Mouse (Mus musculus) frontal cortex, postnatal 36 days (tissue): ENCODE measurements around the gene Hoxd12.

Source experiments
- DNase-seq, 2 experiments: peaks; one replicate each; pipeline ENCODE4 v3.0.0; 2022; ENCODE audit warnings: low spot score in 2 of 2

The Hoxd12 gene

DNA sequence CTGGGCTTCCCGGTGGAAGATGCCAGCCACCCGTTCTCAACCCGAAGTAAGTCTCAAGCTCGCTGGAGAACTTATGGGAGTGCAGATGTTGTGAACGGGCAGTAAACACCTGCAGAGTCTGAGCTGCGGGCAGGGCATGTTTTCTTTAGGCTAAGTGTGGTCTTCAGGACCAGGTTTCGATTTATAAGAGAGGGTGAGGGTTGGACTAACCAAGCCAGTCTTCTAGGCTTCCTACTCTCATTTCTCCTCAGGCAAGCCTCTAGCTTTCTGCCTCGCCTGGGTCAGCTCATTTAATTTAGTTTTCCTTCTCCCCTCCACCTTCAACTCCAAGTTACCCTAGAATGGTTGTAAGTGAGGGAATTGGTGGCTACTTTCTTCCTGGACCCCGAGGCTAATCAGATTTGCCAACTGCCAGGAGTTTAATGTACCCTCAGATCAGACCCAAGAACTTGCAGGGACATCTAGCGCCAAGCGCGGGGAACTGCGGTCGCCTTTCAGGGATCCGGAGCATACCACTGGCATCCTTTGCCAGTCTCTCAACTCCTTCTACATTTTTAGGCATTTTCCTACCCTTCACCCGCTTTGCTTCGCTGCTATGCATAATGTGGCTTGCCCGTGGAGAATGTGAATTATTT lies 11.4 kb upstream of the Hoxd12 start:
- DNase-seq, result peak in 1 of 2 experiments; percentile 69

DNA sequence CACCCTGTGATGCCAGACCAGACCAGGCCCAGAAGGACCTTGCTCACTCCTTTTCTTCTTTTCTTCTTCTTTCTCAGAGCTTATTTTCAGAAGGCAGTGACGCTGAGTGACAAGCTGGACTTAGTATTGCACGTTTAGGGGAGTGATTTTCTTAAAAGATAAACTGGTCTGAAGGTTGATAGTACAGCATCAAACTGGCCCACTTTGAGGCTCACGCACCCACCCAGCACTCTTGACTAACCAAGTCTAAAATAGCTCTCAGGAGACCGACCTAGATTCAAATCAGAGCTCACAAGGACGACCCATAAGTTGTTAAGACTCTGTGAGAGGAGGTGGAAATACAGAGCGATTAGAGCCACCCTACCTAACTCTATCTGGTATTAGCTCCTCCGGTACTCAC lies 8.4 kb upstream of the Hoxd12 start:
- no peak for DNase-seq

DNA sequence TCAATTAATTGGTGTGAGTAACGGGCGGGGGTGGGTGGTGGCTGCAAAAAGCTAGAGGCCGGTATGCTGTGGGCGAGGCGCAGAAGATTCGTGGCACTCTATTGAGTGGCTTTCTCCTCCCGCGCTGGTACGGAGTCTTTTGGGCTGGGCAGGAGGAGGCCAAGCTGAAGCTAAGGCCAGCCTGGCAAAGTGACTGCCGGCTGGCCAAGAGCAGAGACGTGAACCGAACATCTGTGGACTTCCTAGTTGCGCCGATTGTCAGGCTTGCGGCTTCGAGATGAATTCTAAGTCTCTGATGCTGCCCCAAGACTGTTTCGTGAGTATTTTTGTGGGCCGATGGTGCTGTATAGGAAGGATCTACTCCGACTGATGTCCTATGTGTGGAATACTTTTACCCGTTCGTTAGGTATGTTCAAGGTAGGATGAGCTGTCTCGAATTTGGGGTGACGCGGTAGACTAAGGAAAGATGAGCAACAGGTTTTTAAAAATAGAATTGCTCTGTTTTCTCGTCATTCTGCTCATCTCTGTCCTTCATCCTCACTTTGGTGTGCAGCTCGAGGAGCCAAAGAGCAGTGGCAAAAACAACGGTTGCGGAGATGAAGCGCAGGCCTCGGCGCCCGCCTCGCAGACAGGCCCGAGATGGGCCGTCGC lies 7.5 kb upstream of the Hoxd12 start:
- no peak for DNase-seq

DNA sequence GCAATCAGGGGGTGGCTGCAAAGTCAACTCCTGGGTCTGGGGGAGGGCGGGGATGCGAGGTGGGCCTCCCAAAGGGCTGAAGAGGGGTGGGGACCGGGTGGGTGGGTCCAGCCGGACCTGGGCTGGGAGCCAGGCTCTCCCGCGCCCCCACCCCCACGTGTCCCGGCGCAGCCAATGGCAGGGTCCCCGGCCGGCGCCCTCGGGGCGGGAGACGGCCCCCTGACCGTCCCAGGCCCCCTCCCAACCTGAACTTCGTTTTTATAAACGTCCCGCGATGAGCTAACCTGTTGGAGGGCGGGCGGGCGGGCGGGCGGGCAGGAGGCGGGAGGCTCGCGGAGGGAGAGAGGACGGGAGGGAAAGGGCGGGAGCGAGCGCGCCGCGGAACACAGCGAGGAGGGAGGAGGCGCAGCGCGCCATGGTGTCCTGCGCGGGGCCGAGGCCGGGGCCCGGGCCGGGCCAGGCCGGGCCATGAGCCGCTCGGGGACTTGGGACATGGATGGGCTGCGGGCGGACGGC lies 6.9 kb upstream of the Hoxd12 start, which contains the start of gene Hoxd13:
Hoxd13 (plus strand) TSS at position 469 of the 516 bp plus-strand sequence.
- no peak for DNase-seq

DNA sequence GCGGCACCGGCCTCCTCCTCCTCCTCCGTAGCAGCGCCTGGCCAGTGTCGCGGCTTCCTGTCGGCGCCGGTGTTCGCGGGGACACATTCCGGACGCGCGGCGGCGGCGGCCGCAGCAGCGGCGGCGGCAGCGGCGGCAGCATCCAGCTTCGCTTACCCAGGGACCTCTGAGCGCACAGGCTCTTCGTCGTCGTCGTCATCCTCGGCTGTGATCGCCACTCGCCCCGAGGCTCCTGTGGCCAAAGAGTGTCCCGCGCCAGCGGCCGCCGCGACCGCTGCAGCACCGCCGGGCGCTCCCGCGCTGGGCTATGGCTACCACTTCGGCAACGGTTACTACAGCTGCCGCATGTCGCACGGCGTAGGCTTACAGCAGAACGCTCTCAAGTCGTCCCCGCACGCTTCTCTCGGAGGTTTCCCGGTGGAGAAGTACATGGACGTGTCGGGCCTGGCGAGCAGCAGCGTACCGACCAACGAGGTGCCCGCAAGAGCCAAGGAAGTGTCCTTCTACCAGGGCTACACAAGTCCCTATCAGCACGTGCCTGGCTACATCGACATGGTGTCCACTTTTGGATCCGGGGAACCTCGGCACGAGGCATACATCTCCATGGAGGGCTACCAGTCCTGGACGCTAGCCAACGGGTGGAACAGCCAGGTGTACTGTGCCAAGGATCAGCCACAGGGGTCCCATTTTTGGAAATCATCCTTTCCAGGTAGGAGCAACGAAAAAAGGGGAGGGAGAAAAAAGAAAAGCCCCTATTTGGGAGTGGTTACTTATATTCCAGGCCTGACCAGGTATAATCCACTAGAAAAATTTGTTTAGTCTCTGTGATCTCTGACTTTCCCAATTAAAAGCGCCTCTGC lies 6.2 kb upstream of the Hoxd12 start:
- no peak for DNase-seq

DNA sequence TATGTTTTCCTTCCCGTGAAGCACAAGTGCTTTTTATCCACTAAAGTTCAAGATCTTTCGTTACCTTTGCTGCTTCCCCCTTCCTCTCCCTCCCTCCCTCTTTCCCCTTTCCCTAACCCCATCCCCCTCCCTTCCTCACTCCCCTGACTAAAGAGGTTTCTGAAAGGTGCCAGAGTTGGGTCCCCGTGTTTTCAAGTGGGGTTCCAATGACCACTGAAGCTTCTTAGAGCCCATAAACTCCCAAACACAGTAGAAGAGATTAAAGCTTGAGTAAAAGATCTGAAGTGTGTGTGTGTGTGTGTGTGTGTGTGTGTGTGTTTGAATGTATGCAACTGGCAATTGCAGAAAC lies 5.6 kb upstream of the Hoxd12 start:
- DNase-seq, result no peak

DNA sequence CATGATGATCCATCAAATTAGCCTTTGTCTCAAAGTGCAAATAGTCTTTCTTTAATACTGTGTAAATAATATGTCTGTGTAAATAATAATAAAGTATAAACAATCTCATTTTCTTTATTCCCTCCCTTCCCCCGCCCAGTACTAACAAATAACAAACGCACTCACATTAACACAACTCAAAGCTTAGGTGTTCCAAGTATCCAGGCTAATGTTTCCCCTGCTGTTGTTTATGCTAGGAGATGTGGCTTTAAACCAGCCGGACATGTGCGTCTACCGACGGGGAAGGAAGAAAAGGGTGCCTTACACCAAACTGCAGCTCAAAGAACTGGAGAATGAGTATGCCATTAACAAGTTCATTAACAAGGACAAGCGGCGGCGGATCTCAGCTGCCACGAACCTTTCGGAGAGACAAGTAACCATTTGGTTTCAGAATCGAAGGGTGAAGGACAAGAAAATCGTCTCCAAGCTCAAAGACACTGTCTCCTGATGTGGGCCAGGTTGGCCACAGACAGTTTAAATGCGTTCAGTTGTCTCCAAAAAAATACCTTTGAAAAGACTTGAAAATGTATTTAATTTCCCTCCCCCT lies 5.1 kb upstream of the Hoxd12 start:
- DNase-seq, result no peak

DNA sequence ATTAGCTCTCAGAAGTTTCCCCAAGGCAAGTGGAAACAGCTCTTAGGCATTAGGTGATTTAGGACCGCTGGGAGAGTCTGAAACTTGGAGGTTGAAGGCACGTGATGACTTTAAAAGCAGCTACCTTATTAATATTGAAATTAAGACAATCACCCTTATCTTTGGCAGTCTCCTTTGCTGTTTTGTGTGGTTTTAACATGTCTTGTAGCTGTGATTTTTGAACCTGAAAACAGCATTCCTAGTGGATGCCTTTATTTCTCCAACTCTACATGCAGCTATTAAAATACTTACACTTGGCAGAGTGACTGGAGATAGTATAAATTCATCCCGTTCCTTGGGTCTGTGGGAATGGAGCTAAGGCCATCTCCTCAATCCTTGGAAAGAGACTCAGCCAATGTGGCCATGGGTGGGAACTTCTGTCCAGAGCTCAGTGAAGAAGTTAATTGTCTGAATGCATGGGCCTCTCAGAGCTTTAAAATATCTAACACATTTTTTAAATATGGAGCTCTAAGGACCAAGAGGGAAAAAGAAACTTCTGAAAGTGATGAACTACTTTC lies 4.1 kb upstream of the Hoxd12 start:
- no peak for DNase-seq

DNA sequence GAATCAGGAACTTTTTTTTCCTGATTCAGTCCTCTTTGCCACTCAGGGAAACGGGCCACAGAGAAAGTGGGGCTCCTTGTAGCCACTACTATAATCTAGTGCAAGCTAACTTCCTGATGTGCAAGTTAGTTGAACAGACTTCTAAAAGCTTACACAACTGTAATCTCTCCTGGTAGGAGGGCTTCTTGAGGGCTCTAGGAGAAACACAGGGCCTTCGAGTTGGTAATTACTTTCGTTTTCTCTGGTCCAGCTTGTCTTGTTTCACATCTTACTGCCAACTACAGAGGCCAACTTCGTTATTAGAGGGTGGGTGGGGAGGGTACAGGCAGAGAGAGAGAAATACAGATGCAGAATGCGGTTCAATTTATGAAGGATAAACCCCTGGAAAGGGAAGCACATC lies 3.0 kb upstream of the Hoxd12 start:
- DNase-seq, result no peak

DNA sequence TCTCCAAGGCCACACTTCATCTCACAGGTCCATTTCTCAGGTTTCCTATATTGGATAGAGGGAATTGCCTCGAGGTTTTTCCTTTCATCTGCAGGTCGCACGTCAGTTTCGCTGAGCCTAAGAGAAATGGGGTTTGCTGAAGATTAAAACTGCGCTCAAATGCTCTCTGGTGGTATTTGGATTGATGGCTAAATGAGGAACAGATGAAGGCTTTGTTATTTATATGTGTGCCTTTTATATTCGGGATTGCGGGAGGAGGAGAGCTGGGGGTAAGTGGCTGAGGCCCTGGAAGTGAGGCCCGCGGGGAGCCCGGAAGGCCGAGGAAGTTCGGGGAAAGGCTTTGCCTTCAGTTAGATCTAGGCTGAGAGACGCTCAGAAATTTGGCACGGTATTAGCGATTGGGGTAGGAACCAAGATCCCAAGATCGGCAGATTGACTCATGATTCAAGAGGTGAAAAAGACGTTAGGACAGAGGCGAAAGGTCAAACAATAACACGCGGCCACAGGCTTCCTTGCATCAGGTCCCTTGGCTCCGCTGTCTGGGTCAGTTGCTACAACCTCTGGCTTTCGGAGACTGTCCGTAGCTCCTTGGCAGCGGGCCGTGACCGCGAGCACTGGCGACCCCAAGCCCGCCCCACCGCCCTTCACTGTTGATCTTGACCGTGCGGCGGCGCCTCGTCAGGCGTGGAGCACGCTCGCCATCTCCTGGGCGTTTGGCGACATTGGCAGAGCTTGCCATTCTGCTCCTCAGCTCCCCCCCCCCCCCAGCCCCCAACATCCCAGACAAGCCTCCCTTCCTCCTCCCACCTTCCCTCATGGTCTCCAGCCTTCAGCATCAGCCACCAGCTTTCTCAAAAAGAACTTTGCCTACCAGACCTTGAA lies 2.1 kb upstream of the Hoxd12 start:
- DNase-seq, result no peak

DNA sequence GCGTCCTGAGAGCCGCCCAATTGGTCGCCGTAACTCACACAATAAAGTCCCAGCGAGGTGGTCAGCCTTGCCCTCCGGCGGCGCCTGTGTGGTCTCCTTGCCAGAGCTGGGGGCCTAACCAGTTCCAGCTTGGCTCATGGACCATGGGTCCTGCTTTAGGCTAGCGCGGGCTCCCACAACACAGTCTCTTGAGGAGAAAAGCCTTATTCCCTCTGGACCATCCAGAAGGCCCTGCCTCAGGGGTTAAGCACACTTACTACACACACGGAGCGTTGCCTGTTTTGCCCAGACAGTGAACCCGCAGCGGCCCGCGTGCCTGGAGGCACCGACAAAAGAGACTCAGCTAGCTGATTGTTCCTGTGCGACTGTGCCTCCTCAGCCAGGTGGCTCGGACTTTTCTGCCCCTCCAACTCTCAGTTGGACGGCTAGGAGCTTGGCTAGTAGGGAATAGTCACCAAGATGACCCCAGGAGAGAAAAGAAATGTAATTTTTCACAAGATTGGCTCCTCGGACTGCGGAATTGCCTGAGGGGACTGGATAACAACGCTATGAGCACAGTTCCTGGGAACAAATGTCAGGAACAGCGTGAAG lies 883 bp upstream of the Hoxd12 start:
- DNase-seq, result no peak

DNA sequence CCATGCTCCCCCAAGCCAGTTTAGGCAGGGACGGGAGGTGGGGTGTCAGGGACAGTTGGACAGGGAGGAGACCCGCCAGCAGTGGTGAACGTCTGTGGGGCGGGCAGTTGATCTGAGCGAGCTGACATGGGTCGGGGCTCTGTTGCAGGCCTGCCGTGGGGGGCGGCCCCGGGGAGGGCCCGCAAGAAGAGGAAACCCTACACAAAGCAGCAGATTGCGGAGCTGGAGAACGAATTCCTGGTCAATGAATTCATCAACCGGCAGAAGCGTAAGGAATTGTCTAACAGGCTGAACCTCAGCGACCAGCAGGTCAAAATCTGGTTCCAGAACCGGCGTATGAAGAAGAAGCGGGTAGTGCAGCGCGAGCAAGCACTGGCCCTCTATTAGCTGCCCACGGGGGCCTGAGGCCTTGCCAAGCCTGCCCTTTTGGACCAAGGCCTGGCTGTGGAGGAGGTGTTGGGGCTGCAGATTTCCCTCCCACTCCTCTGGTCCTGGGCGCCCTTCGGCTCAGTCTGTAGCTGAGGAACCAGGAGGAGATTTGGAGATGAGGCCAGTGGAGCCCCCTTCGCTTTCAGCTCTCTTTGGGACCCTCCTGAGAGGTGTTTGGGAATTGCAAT lies 961 bp downstream of the Hoxd12 start:
- DNase-seq, result no peak

DNA sequence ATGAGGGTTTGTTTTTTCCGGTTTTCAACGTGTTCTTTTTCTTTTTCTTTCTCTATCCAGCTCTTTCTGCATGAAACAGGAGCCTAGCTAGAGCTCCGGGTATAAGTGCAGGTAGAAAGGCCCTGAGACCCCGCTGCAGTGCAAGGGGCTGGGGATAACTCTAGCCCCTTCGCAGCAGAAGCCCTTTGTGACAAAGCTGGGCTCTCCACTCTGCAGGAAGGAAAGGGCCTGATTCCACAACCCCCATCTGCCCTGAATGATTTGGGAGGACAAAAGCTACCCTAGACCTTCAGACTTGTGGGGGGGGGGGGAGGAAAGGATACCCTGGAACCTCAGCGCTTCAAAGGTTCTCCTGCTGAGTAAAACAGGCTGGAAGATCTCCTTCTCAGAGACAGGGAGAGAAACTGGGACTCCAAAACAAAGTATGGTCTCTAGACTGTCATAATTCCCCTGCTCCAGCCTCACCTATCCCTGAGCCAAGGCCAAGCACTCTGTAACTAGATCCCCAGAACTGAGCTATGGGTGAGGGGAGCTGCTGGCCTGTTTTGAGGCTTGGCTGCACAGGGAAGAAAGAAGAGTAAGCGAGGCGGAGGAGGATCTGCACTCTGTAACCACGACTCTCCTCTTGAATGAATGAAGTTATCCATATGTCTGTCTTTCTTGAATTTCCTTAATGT lies 1.7 kb downstream of the Hoxd12 start:
- DNase-seq, result no peak

DNA sequence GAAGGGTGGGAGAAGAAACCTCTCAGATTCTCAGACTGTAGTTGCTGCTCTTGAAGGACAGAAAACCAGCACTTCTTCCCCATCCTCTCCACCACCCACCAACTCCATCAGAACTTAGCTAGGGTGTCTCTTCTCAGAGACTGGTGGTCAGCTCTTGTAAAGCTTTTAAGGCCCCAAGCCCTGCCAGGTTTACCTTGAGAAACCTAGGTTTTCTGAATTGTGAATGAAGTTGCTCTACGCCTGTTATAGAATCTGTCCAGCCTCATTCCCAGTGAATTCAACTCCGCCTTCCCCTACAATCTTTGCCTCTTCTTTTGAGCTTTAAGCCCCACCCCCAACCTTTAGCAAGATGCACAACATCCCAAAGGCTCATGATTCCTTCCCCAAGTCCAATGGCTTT lies 2.3 kb downstream of the Hoxd12 start:
- DNase-seq, result no peak

DNA sequence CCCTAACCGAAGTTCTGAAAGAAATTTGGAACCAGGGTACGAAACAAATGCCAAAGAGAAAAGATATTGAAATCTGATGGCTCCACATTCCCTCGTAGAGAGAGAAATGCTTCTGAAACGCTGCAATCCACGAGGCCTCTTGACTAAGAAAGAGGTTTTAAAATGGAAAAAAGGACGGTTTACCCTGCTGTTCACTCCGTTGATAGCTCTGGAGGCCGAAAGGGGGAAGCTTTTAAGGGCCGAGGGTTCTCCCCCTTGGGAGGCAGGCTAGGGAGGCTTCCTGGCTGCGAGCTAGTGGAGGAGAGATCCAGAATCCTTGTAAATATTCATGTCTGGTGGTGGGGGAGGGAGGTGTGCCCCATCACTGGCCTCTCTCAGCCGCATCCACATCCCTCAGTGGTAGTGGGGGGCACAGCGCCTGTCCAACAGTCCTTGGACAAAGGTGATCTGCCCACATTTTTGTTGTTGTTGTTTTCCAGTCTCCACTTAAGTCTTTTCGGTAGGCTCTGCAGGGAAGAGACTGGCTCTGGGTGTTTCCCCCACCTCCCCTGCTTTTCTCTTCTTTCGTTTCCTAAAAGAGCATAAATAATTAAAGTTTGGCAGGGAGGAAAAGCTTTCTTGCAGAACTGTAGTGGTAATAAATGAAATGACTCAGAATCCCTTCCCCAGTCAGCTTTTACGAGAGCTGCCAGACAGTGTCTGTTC lies 4.2 kb downstream of the Hoxd12 start, which contains the start of gene Hoxd11:
Hoxd11 (plus strand) TSS at position 667 of the 705 bp plus-strand sequence.
- no peak for DNase-seq

DNA sequence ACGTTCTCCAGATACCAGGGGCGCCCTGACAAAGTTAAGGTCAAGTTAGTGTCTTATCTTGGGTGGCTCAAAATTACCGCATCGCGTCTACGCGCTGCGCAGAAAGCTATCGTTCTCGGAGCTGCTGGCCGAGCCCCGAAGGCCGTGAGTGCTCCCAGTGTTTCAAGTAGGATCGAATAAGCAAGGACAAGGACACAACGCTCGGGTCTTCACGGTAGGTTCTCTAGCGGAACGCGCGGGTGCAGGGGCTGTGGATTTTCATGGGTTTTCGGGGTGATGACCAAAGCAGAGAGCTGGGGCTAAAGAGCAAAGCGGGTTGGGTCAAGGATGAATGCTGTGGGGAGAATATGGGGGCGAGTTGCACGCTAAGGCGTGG lies 4.8 kb downstream of the Hoxd12 start:
- DNase-seq, result no peak

DNA sequence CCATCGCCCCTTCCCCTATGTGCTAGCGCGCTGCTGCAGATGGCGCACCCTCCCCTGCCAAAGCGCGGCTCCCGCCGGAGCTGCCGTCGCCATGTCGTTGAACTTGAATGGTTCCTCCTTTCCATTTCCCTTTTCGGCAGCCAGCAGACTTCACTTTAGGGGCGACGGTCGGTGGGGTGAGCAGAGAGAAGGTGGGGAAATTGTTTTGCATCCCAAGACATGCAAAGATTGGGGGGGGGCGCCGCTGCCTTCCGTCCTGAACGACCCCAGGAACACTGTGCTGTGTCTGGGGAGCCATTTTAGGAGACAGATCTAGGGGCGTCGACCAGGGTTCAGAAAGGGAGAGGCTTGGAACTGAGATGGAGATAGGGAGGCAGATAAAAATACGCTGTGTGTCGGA lies 5.2 kb downstream of the Hoxd12 start:
- DNase-seq, result no peak

DNA sequence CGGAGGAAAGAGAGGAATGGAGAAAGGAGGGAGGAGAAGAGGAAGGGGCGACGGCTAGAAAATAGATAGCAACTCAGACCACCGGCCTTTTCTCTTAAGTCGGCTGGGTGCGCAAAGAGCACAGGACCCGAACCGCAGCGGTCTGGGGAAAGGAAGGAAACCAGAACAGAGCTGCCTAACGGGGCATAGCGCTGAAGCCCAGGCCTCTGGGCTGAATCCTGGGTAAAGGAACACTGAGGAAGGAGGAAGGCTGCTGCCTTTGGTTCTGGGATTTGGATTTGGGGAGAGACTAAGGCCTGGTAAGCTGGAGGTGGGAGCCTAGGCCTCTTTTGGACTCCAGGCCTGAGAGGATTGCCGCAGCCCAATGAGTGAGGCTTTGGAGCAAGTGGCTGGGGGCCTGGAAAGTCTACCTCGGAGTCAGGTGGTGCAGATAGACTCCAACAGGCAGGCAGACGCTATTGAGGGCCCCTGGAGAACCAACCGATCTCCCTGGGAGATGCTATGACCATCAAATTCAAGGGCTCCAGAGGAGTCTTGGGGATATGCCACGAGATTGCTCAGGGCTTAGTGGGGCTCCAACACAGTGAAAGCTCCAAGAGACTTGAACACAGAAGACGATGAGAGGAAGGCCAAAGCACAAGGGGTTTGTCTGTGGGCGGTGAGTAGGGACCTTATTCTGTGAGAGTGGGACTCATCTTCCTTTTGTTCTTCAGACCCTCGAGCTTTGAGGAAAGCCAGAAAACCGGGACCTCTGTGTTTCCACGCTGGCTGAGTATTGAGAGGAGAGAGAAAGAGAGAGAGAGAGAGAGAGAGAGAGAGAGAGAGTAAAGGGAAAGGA lies 6.0 kb downstream of the Hoxd12 start:
- DNase-seq, result no peak
